Mouse (Mus musculus): Measurements from ENCODE around the gene Rab38.

- no peak for TF ChIP-seq CTCF (IDR thresholded peaks at IDR 0.05; ENCODE audit: low read depth)
- TF ChIP-seq EP300 (IDR thresholded peaks at IDR 0.05; ENCODE audit: low read depth): no peak
Measured at GRCm38 (mm10) chr7:88427484-88427883, 2.6 kb upstream of the Rab38 start.
